Mouse (Mus musculus) layer of hippocampus, postnatal 10 days (tissue): ENCODE results near the gene Serpinb6c. TPM values are rescaled to one million over a fixed set of nuclear protein-coding genes. Genes with fewer than 3 reads are reported as not detected.

Experiments
- total RNA-seq, 2 experiments: library from RNA; stranded (reverse); gene quantifications; 2 replicates each; pipeline ENCODE4 v1.2.3; 2021

The Serpinb6c gene
- total RNA-seq, 2 experiments from 2014 or later, result 0.85 TPM; not detected in 1

Other genes starting within 250 kb of the Serpinb6c start
- gene Serpinb6d, start 244.3 kb downstream of the Serpinb6c start, total RNA-seq, result not detected
- not detected for gene Serpinb6e, start 62.3 kb downstream of the Serpinb6c start, total RNA-seq
- gene Nqo2, start 59.0 kb upstream of the Serpinb6c start, total RNA-seq, result 1 to 10 TPM; 6.4 to 7.4 TPM
- 10 to 100 TPM in 1 of 2 experiments, 1 to 10 TPM in 1; 7.8 to 10.1 TPM for gene Ripk1, start 96.7 kb upstream of the Serpinb6c start, total RNA-seq
- 10 to 100 TPM; 49.6 to 52.9 TPM for gene Serpinb6a, start 97.1 kb upstream of the Serpinb6c start, total RNA-seq
- gene Bphl, start 131.9 kb upstream of the Serpinb6c start, total RNA-seq, result 10 to 100 TPM; 34.6 to 35.9 TPM
- 1,000 to 10,000 TPM; 2,376 to 2,620 TPM for gene Tubb2a, start 172.3 kb upstream of the Serpinb6c start, total RNA-seq
- 1,000 to 10,000 TPM; 1,434 to 1,803 TPM for gene Tubb2b, start 224.8 kb upstream of the Serpinb6c start, total RNA-seq